Mouse (Mus musculus) embryonic facial prominence, embryonic 11.5 days (tissue): ENCODE results near the gene Agbl4. TPM values are rescaled to one million over a fixed set of nuclear protein-coding genes. Genes with fewer than 3 reads are reported as not detected.
A peak's percentile ranks its signal among the peaks of the same experiment; 100 is the strongest.

Experiments used
- ATAC-seq: fragments of 200-750 bp; cut with Nextera tagmentation; replicated peaks from 2 replicates; pipeline ENCODE4 v1.8.0; 2017; ENCODE audit warnings: low read depth; ENCODE audit not compliant: insufficient number of reproducible peaks, low FRiP score, low TSS enrichment
- DNase-seq: peaks from one replicate; pipeline ENCODE4 v3.0.0-alpha.2; 2015; ENCODE audit warnings: low spot score
- H3K27ac ChIP-seq: fragments of 300-500 bp; sonication (generic); replicated peaks from 2 replicates; pipeline ENCODE4 v1.5.1; 2014; ENCODE audit warnings: mild to moderate bottlenecking, low read depth, low read length, control low read depth
- H3K27me3 ChIP-seq: fragments of 300-500 bp; sonication (generic); 2 replicates; pipeline ENCODE4 v1.6.1; 2014; ENCODE audit warnings: mild to moderate bottlenecking, low read length, moderate library complexity, mixed read lengths; ENCODE audit not compliant: control insufficient read depth, insufficient read depth
- H3K36me3 ChIP-seq: fragments of 300-500 bp; sonication (generic); replicated peaks from 2 replicates; pipeline ENCODE4 v1.6.1; 2014; ENCODE audit warnings: low read depth, mild to moderate bottlenecking, low read length, moderate library complexity, mixed read lengths; ENCODE audit not compliant: control insufficient read depth, insufficient read depth
- H3K4me1 ChIP-seq: fragments of 300-500 bp; sonication (generic); 2 replicates; pipeline ENCODE4 v1.6.1; 2014; ENCODE audit warnings: low read length, mixed read lengths; ENCODE audit not compliant: control insufficient read depth, insufficient read depth
- H3K4me2 ChIP-seq: fragments of 300-500 bp; sonication (generic); 2 replicates; pipeline ENCODE4 v1.6.1; 2014; ENCODE audit warnings: low read depth, mild to moderate bottlenecking, control low read depth, low read length, moderate library complexity
- H3K4me3 ChIP-seq: fragments of 300-500 bp; sonication (generic); 2 replicates; pipeline ENCODE4 v1.5.1; 2014; ENCODE audit warnings: low read depth, low read length, control low read depth
- H3K9ac ChIP-seq: fragments of 300-500 bp; sonication (generic); replicated peaks from 2 replicates; pipeline ENCODE4 v1.6.1; 2014; ENCODE audit warnings: mild to moderate bottlenecking, control low read depth, low read length
- H3K9me3 ChIP-seq: fragments of 300-500 bp; sonication (generic); replicated peaks from 2 replicates; pipeline ENCODE4 v1.6.1; 2016; ENCODE audit warnings: mild to moderate bottlenecking, low read length, inconsistent platforms, mixed read lengths; ENCODE audit not compliant: control insufficient read depth
- WGBS: fragments of 180-500 bp; shearing (Covaris S2); extraction: QIAGEN DNeasy Blood & Tissue Kit; methylation state at CpG from one replicate; pipeline ENCODE4 v1.1.7; 2014; 5-methylcytosine and 5-hydroxymethylcytosine counted together
- polyA plus RNA-seq: library from polyadenylated mRNA; unstranded; fragments of >200 nt; fragmentation: Nextera tagmentation; extraction: Ambion mirVana; gene quantifications from 2 replicates; pipeline ENCODE4 v1.2.1, GENCODE M21; 2014

Gene Agbl4
- polyA plus RNA-seq, 1 experiment from 2014 or later, result 0.98 TPM

DNA sequence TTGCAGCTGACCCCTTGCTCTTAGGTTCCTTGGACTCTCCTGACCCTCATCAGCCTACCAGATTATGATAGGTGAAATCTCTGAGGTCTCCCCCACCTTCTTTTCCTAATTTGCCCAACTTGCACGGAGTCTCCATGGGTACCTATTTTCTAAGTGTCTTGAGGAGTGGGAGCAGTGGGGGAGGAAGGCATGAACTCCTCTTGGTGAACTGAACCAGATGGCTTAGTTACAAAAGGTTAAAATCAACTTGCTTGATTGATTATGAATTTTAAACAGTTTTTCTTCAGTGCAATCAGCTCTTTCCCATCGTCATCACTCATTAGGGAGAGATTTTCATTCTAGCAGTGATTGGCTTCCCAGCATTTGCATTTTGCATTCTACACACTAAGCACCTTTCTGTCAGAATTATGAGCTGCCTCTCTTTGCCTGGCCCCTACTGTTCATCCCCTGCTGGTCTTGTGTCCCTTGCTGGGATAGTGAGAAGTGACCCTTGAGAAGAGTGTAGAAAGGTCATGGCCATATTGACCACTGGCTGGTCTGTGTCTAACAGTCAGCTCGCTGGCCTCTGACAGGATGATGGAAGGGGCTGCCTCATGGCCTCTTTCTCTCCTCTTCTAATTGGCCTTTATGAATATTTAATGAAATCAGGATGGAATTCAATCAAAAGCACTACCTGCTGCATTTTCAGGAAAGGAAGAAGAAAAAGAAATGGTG, 897.2 kb downstream of the Agbl4 start:
- 58% methylated on average over 3 of the region's 3 CpGs for WGBS

DNA sequence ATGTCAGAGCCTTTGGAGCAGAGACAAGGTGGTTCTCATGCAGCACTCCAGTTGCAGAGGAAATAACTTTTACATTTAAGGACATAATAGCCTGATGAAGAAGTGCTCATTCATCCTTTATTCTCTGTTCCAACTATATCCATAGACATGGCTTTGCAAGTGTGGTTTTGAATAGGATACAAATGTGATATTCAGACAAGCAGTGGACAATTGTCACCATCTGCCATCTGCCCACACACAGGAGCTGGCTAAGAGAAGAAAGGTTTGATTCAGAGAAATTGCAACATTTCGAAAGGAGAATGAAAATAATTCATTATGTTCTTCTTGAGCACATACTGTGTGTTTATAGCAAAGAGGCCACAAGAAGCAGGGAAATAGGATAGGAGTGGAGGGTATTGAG, 909.1 kb downstream of the Agbl4 start:
- WGBS, result 76% methylated on average over 1 of the region's 1 CpGs
- Histone ChIP-seq H3K27me3 (no peaks in the 10 kb centered on the region), H3K4me1 (no peaks in the 10 kb centered on the region), H3K36me3 (no peaks in the 10 kb centered on the region), H3K9me3 (no peaks in the 10 kb centered on the region), H3K9ac (no peak overlapping the region), H3K27ac (no peak overlapping the region), H3K4me2 (no peak overlapping the region), H3K4me3 (no peak overlapping the region)
- ATAC-seq (no peak), DNase-seq (no peak)

More for the DNA sequence above, 897.2 kb downstream of the Agbl4 start:
- Histone ChIP-seq H3K27ac (no peak overlapping the region), H3K4me3 (no peak overlapping the region), H3K9ac (no peak overlapping the region), H3K4me1 (no peaks in the 10 kb centered on the region), H3K9me3 (no peaks in the 10 kb centered on the region), H3K4me2 (no peak overlapping the region), H3K36me3 (no peaks in the 10 kb centered on the region), H3K27me3 (no peaks in the 10 kb centered on the region)
- DNase-seq, result no peak
- ATAC-seq, result 0 out of 2 replicates have a peak, but pooled peaks have one; percentile 39

DNA sequence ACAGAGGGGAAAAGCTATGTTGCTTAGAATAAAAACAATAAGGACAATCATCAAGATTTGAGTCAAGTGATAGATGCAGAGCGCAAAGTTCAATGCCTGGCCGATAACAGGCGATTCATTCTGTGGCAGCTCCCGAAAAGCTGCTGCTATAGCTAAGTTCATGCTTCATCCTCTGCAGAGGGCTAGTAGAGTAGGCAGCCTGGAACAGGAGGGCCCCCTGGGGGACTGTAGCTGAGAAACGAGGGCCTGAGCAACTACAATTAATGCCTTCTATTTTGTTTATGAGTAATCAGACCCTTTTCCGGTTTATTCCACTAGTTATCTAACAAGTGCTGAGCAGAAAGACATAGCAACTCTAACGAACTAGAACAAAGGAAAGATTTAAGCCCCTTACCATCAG, 909.7 kb downstream of the Agbl4 start:
- 71% methylated on average over 7 of the region's 7 CpGs for WGBS
- H3K9me3 ChIP-seq, result no peaks in the 10 kb centered on the region
- no peak overlapping the region for H3K9ac ChIP-seq
- no peak for DNase-seq
- H3K4me1 ChIP-seq, result no peaks in the 10 kb centered on the region
- no peaks in the 10 kb centered on the region for H3K27me3 ChIP-seq
- no peak overlapping the region for H3K4me2 ChIP-seq
- H3K27ac ChIP-seq, result no peak overlapping the region
- H3K4me3 ChIP-seq, result no peak overlapping the region
- ATAC-seq, result no peak
- H3K36me3 ChIP-seq, result no peaks in the 10 kb centered on the region

DNA sequence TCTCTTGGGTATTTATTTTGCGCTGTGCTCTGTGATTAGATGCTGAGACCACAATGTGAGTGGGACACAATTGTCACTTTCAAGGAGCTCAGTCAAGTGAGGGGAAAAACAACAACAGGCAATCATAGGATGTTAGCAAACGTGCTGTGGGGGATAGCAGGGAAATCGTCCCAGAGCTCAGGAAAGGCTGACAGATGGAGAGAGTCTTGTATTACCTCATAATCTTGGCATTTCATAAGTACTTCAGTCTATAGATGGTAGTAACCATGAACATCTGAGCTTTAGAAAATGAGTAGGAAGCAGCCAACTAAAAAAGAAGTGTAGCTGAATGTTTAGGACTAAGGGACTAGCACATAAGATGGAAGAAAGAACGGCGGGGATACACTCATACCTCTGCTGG, 910.2 kb downstream of the Agbl4 start:
- no peak overlapping the region for H3K4me2 ChIP-seq
- H3K4me1 ChIP-seq, result no peaks in the 10 kb centered on the region
- no peak overlapping the region for H3K4me3 ChIP-seq
- 61% methylated on average over 5 of the region's 5 CpGs for WGBS
- H3K27me3 ChIP-seq, result no peaks in the 10 kb centered on the region
- no peak overlapping the region for H3K27ac ChIP-seq
- DNase-seq, result no peak
- H3K9me3 ChIP-seq, result no peaks in the 10 kb centered on the region
- no peaks in the 10 kb centered on the region for H3K36me3 ChIP-seq
- ATAC-seq, result no peak
- no peak overlapping the region for H3K9ac ChIP-seq

DNA sequence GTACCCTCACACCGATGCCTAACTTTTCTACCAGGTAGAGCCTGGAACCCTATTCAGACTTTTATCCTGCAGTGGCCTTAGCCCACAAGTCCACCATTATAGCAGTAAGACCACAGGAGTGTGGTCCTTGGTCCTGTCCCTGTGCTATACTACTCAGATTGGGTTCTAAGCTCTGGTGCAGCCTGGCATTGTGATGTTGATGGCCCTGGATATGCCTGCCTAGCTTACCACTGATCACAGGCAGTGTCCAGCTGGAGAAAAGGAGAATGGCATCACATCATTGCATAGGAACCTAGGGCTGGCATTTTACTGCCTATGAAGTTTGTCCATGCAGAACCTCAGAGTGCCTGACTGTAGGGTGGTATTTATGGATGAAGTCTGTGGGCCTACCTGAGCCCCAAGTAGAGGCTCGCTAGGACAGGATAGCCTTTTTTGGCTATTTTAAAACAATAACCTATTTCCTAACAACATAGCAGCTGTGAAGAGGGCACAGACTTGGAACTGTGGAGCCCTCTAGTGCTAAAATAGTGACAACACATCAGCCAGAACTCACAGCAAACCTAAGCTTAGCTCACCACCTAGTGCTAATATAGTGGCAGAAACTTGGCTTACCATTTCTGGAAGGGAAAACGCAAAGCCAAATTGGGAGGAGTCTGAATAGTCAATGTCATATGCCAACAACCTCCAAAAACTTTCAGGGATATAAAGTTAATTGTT, 911.3 kb downstream of the Agbl4 start:
- no peak overlapping the region for H3K9ac ChIP-seq
- no peak overlapping the region for H3K4me3 ChIP-seq
- H3K4me2 ChIP-seq, result no peak overlapping the region
- no peaks in the 10 kb centered on the region for H3K4me1 ChIP-seq
- H3K9me3 ChIP-seq, result no peaks in the 10 kb centered on the region
- H3K27me3 ChIP-seq, result no peaks in the 10 kb centered on the region
- no peaks in the 10 kb centered on the region for H3K36me3 ChIP-seq
- 72% methylated on average over 3 of the region's 3 CpGs for WGBS
- peak; percentile 21 for DNase-seq
- H3K27ac ChIP-seq, result no peak overlapping the region
- ATAC-seq, result peak; percentile 67; the same call in 1 of the 2 replicates

DNA sequence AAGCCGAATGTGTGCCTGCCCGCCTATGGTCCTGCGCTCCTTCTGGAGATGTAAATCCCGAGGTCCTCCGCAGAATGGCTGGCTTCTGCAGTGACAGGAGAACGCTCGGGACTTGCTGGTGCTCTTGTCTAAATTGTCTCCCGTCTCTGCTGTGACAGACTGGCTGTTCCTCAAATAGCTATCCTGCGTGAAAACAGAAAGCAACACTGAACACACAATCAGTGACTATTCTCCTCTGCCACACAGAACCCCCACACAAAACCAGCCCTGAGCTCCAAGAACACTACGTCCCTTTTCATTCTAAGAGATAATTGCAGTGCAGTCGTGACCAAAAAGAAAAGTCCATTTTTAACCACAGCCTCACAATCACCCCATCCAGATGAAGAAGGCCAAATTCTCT, 929.6 kb downstream of the Agbl4 start:
- Histone ChIP-seq H3K4me2 (no peak overlapping the region), H3K9ac (no peak overlapping the region), H3K36me3 (no peaks in the 10 kb centered on the region), H3K27me3 (no peaks in the 10 kb centered on the region), H3K9me3 (no peaks in the 10 kb centered on the region), H3K4me1 (no peaks in the 10 kb centered on the region), H3K27ac (no peak overlapping the region), H3K4me3 (no peak overlapping the region)
- no peak for ATAC-seq
- 65% methylated on average over 11 of the region's 11 CpGs for WGBS
- no peak for DNase-seq

DNA sequence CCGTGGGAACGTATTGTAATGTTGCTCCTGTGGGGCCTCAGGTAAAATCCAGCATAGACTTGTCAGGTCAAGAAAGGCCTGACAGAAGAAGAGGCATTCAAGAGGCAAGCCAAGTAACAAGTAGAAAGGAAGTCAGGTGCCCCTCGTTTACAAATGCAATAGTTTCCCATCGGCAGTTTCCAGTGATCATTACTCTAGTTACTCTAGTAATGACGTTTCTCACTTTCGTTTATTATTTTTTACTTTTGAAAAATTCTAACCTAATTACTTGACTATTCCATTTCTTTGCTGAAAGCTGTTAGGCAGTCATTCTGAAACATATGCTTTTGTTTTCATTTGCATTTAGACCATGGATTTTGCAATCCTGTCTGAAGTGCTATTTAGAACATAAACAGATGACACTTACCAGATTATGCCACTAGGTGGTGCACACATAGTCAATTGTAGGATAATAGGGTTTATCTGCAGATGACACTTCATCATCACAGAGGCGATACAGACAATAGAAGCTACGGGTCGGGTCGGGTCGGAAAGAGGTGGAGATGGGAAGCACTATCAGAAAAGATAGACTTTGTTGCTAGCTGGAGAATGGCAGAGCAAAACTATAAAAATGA, 930.4 kb downstream of the Agbl4 start:
- ATAC-seq, result no peak
- WGBS, result 73% methylated on average over 11 of the region's 11 CpGs

DNA sequence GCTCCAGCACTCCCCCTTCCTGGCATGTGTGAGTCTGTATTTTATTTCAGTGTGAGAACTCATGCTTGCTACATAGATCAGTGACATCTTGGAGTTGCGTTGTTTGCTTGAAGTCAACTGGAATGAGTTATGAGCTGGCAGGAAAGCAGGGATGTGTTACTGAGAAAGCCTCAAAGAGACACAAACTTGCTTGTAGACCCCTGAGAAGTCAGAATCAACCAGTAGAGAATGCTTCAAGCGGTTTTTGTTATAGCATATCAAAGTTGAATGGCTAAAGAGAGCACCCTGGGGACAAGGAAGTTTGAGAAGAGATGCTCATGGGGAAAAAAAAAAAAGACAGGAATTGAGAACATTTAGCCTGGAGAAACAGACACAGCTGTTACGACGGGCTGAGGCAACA, 932.0 kb downstream of the Agbl4 start:
- no peak overlapping the region for H3K4me2 ChIP-seq
- H3K27me3 ChIP-seq, result no peaks in the 10 kb centered on the region
- WGBS, result 73% methylated on average over 4 of the region's 4 CpGs
- no peaks in the 10 kb centered on the region for H3K4me1 ChIP-seq
- no peak overlapping the region for H3K9ac ChIP-seq
- ATAC-seq, result no peak
- no peak for DNase-seq
- no peak overlapping the region for H3K4me3 ChIP-seq
- H3K9me3 ChIP-seq, result no peaks in the 10 kb centered on the region
- H3K36me3 ChIP-seq, result no peaks in the 10 kb centered on the region
- H3K27ac ChIP-seq, result no peak overlapping the region

More for the DNA sequence above, 930.4 kb downstream of the Agbl4 start:
- no peaks in the 10 kb centered on the region for H3K27me3 ChIP-seq
- H3K27ac ChIP-seq, result no peak overlapping the region
- H3K4me3 ChIP-seq, result no peak overlapping the region
- no peak overlapping the region for H3K4me2 ChIP-seq
- DNase-seq, result peak; percentile 71
- H3K9me3 ChIP-seq, result no peaks in the 10 kb centered on the region
- H3K36me3 ChIP-seq, result no peaks in the 10 kb centered on the region
- no peaks in the 10 kb centered on the region for H3K4me1 ChIP-seq
- H3K9ac ChIP-seq, result no peak overlapping the region
